Mouse (Mus musculus): ENCODE results near the gene Hpgd. TPM values are rescaled to one million over a fixed set of nuclear protein-coding genes. Genes with fewer than 3 reads are reported as not detected.
"Not testable (repeated sequence)": the region's sequence is repeated elsewhere in the genome, so short reads cannot be mapped to it uniquely, and the experiment has no call there.

Gene Hpgd
- 55.5 and 63.0 TPM in 2 replicates for total RNA-seq (2015)
- total RNA-seq (2017): 52.2 and 60.6 TPM in 2 replicates

DNA sequence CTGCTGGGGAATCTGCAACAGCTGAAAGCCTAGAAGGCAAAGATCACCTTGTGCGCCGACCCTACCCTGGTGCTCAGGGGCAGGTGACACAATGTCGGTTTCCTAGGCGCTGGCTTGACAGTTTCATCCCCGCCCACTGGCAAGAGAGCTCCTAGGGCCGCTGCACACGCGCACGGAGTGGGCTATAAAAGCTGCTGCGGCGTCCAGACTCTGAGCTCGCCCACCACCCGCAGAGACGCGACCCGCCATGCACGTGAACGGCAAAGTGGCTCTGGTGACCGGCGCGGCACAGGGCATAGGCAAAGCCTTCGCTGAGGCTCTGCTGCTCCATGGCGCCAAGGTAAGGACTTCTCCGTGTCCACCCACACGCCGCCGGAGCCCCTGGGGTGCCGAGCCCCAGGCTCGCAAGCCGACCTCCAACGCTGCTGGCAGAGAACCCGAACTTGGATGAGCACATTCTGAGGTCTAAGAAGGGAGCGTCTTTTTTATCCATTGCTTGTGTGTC lies at the start of gene Hpgd:
TSS of gene Hpgd (plus strand) at position 213 of the 505 bp plus-strand sequence.
- peak; percentile 47 for ATAC-seq (ENCODE audit: poor library complexity, severe bottlenecking)

GRCm38 (mm10) chr8:56251728-56252127 lies 42.7 kb upstream of the Hpgd start:
- ATAC-seq (ENCODE audit: poor library complexity, severe bottlenecking): not testable (repeated sequence)

- ATAC-seq (ENCODE audit: poor library complexity, severe bottlenecking): no peak
Measured at GRCm38 (mm10) chr8:56252314-56252713, 42.1 kb upstream of the Hpgd start.

GRCm38 (mm10) chr8:56261190-56261589 lies 33.2 kb upstream of the Hpgd start:
- no peak for ATAC-seq (ENCODE audit: poor library complexity, severe bottlenecking)

DNA sequence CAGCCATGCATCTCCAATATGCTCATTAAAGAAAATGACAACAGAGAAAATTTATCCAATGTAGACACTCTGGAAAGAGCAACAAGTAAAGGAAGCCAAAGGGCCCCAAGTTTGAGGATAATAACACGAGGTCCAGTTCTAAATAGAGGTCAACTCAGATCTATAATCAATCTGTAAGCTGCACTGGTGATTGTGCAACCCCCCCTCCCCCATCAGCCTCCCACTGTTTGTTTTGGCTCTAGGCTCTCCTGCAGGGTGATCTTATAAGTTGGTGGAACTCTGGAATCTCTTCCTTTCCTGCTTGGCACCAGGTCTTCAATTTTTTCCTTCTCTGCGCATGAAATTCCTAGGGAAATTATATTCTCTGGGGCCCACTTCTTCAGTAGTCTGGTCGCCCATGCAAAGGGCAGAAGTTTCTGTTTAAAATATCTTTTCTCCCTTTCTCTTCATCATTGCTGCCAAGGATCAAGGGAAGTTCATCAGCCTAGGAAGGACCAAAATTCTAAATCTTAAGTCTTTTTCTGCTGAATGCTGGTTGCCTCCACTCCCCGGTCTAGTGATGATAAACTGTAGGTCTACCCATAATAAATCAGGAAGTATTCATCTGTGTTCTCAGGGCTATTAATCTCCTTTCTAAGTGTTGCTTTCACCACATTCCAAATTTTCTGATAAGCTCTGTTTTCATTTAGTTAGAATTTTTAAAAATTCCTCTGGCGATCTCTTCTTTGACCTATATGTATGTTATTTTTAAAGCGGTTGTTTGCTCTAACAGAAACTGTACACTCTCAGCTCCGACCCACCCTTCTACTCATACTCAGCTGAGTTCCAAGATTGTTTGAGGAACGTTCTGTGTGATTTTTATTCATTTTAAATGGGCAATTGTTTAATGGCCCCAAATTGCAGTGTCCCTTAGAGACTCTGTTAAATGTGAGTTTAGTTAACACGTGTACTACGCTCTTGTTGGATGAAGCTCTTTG lies 24.4 kb upstream of the Hpgd start:
- ATAC-seq (ENCODE audit: poor library complexity, severe bottlenecking): no peak

DNA sequence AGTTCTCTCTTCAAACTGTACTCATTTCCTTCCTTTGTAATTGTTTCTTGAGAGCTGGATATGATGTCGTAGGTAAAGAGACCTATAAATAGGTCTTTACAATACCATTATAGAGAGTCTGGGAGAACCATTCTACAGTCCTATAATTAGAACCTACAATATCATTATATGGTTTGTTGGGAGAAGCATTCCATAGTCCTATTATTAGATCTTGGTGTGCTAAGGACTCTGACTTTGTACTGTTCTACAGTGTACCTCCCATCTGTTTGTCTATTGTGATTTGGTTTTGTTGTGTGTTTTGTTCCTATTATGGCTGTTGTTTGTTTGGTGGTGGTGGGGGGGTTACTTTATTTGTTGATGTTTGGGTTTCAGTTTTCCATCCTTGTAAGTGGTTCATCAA lies 21.5 kb upstream of the Hpgd start:
- no peak for ATAC-seq (ENCODE audit: poor library complexity, severe bottlenecking)

GRCm38 (mm10) chr8:56275316-56275715 lies 19.1 kb upstream of the Hpgd start:
- ATAC-seq (ENCODE audit: poor library complexity, severe bottlenecking): no peak

GRCm38 (mm10) chr8:56277810-56278528 lies 16.4 kb upstream of the Hpgd start:
- ATAC-seq (ENCODE audit: poor library complexity, severe bottlenecking): peak; percentile 57

GRCm38 (mm10) chr8:56278545-56279063 lies 15.8 kb upstream of the Hpgd start:
- no peak for ATAC-seq (ENCODE audit: poor library complexity, severe bottlenecking)

DNA sequence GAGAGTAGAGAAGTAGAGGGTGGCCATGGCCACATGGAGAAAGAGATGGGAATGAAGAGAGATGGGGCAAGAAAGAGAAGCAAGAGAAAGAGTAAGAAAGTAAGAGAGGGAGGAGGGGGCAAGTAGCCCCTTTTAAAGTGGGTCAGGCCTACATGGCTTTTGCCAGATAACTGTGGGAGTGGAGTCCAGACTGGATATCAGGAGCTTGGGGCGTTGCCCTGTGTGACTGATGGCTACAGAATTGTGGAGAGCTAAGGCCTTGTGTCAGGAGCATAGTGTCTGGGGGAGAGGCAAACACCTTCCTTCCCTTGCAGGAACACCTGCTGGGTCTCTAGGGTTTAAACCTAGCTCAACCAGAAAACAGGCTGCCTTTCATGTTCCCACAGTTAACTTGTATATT lies 10.4 kb upstream of the Hpgd start:
- no peak for ATAC-seq (ENCODE audit: poor library complexity, severe bottlenecking)

- ATAC-seq (ENCODE audit: poor library complexity, severe bottlenecking): peak; percentile 89
Measured at GRCm38 (mm10) chr8:56284957-56285356, 9.4 kb upstream of the Hpgd start.

- no peak for ATAC-seq (ENCODE audit: poor library complexity, severe bottlenecking)
Measured at GRCm38 (mm10) chr8:56286717-56287116, 7.7 kb upstream of the Hpgd start.

GRCm38 (mm10) chr8:56287370-56288072 lies 6.9 kb upstream of the Hpgd start:
- ATAC-seq (ENCODE audit: poor library complexity, severe bottlenecking): no peak

DNA sequence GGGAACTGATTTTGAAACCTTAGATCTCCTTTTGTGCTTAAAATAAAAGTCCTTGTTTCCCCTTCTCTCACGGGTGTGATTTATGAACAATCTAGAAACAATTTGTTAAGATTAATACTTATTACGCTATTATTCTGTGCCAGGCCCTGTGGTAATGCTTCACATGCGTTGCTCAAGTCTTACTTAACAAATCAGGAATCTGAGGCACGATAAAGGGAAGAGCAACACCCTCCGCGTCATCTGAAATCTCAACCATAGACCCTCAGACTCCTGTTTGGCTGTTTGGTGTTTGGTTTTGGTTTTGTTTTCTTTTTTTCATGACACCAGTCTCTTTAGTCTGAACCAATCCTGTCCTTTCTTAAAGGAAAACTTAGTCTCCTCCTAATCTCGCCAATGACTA lies 2.1 kb upstream of the Hpgd start:
- peak; percentile 78 for ATAC-seq (ENCODE audit: poor library complexity, severe bottlenecking)

DNA sequence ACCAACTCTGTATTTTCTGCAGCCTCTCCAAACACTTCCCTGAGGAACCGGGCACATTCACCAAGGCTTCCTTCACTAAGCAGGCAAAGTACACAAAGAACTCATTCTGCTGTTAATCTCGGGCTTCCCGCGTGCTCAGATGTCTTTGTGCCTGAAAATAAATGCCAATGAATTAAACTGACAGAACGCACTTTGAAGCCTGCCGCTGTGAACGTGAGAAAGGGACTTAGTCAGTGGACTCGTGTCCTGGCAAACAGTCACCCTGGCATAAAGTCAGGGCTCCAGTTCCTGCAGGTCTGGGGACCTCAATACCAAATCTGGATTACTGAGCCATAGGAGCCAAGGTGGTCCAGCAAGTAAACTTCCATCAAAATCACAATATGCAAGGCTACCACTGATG lies 905 bp upstream of the Hpgd start:
- no peak for ATAC-seq (ENCODE audit: poor library complexity, severe bottlenecking)

GRCm38 (mm10) chr8:56294886-56295555 lies 636 bp downstream of the Hpgd start:
- ATAC-seq (ENCODE audit: poor library complexity, severe bottlenecking): no peak

DNA sequence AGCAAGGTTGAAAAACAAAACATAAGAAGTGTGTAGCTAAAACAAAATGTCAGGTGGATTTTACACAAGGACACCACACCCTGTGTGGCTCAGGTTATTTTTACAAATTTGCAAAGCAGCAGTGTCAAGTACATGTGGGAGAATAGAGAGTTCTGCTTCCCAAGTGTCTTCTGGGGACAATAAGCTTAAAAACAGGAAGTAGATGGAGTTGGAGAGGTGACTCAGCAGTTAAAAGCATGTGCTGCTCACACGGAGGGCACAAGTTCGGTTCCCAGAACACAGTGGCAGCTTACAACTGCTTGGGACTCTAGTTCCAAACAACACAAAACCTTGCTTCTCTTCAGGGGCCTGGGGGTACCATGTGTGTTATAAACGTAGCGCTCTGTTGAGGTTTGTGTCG lies 5.0 kb downstream of the Hpgd start:
- ATAC-seq (ENCODE audit: poor library complexity, severe bottlenecking): peak; percentile 84

DNA sequence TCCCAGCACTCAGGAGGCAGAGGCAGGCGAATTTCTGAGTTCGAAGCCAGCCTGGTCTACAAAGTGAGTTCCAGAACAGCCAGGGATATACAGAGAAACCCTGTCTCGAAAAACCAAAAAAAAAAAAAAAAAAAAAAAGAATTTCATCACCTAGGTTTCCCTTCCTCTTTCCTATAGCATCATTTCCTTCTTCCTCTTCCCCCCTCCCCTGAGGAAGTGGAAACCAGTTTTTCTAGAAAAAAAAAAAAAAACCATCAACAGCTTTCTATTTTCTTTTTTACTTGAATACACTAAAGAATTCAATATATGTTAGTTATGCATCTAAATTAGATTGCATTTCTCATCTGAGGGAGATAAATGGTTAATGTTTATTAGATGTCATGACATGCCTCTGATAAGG lies 6.9 kb downstream of the Hpgd start:
- ATAC-seq (ENCODE audit: poor library complexity, severe bottlenecking): peak; percentile 84

DNA sequence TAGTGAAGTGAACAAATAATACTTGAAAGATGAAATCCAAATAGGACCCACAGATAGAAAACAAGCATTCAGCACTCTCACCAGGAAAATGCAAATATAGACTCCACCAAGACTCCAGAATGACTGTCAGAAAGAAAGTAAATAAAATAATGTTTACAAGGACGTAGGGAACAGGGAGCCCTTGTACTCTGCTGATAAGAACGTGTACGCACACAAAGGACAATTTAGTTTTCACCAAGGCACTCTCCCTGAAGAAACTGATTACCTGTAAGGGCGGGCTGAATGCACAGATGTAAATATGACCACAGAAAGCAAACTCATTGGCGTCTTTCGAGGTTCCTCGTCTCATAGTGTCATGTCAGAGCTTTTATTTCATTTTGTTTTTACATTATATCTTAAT lies 10.2 kb downstream of the Hpgd start:
- no peak for ATAC-seq (ENCODE audit: poor library complexity, severe bottlenecking)

DNA sequence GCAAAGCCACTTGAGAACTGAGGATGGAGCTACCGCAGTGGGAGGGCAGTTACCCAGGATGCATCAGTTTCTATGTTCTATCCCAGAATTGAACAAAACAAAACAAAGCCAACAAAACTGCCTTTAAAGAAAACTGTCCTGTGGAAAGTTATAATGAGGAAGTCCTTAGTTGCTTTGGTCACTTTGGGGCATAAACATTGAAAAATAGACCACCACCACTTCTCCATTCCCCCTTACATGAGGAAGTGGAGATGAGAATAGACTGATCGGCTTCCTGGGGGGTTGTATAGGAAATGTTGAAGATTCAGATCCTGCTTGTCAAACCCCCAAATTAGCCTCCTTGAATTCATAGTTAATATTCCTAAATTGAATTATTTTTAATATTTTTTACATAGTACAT lies 19.2 kb downstream of the Hpgd start:
- ATAC-seq (ENCODE audit: poor library complexity, severe bottlenecking): peak; percentile 84

All from megakaryocyte, adult 5-6 weeks (primary cell).